Mouse (Mus musculus) ES-Bruce4 (cell line): ENCODE measurements at regions not wholly inside any gene's neighbourhood (a gene's known extent, or its start where the extent isn't known, plus 50 kb on each side); places are given as distances from the start of the nearest gene placed in this dataset.

Experiments
- H3K27ac ChIP-seq: 2 replicates; pipeline ENCODE4 v1.5.1; 2012; ENCODE audit warnings: low read length, inconsistent platforms; ENCODE audit not compliant: insufficient read depth
- H3K27me3 ChIP-seq: 2 replicates; pipeline ENCODE4 v1.6.1; 2012; ENCODE audit warnings: mild to moderate bottlenecking, low read length, inconsistent platforms; ENCODE audit not compliant: control insufficient read depth, poor library complexity, insufficient read depth, severe bottlenecking
- H3K36me3 ChIP-seq: 2 replicates; pipeline ENCODE4 v1.6.1; 2012; ENCODE audit warnings: inconsistent platforms, mild to moderate bottlenecking, low read length, moderate library complexity; ENCODE audit not compliant: control insufficient read depth, poor library complexity, insufficient read depth, severe bottlenecking
- H3K4me1 ChIP-seq: one replicate; pipeline ENCODE4 v1.8.1; 2011; ENCODE audit warnings: low read length; ENCODE audit not compliant: control insufficient read depth, insufficient read depth
- H3K4me3 ChIP-seq: 2 replicates; pipeline ENCODE4 v1.5.1; 2011; ENCODE audit warnings: low read depth, mild to moderate bottlenecking, low read length
- H3K9ac ChIP-seq: 2 replicates; pipeline ENCODE4 v1.6.1; 2012; ENCODE audit warnings: low read depth, mild to moderate bottlenecking, inconsistent platforms; ENCODE audit not compliant: poor library complexity, severe bottlenecking
- H3K9me3 ChIP-seq: replicated peaks from 2 replicates; pipeline ENCODE4 v1.6.1; 2012; ENCODE audit warnings: mild to moderate bottlenecking, low read length, inconsistent platforms; ENCODE audit not compliant: control insufficient read depth, poor library complexity, insufficient read depth, severe bottlenecking
- CTCF ChIP-seq: IDR thresholded peaks from one replicate; pipeline ENCODE4 v1.8.1; 2011; ENCODE audit warnings: low read depth, low read length
- EP300 ChIP-seq: IDR thresholded peaks from 2 replicates; pipeline ENCODE4 v1.6.1; 2011; ENCODE audit warnings: low read depth, low read length; ENCODE audit not compliant: insufficient read depth
- POLR2A ChIP-seq: IDR thresholded peaks from one replicate; pipeline ENCODE4 v1.8.1; 2011; ENCODE audit warnings: low read length; ENCODE audit not compliant: insufficient read depth

DNA sequence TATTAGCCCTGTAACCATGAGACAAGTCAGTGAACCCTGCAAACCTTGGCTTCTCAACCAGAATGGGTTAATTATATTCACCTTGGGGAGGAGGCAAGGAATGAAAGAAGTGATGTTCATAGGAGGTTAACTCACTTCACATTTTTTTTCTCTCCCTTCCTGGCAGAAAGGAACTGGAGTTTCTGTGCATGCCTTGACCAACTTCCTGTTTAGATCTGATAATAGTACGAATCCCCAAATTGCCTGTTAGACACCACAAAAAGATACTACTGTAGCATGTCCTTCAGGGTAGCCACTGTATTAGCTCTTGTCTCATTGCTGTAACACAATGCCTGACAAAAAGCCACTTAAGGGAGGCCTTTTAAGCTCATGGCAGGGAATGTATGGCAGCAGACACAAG, 218.4 kb upstream of the Jun start:
- Histone ChIP-seq H3K27me3 (no peaks in the 10 kb centered on the region), H3K4me3 (no peak overlapping the region), H3K9ac (no peak overlapping the region), H3K9me3 (no peaks in the 10 kb centered on the region), H3K36me3 (no peaks in the 10 kb centered on the region), H3K27ac (no peak overlapping the region), H3K4me1 (no peaks in the 10 kb centered on the region)
- TF ChIP-seq EP300 (no peak), POLR2A (no peak), CTCF (no peak)

DNA sequence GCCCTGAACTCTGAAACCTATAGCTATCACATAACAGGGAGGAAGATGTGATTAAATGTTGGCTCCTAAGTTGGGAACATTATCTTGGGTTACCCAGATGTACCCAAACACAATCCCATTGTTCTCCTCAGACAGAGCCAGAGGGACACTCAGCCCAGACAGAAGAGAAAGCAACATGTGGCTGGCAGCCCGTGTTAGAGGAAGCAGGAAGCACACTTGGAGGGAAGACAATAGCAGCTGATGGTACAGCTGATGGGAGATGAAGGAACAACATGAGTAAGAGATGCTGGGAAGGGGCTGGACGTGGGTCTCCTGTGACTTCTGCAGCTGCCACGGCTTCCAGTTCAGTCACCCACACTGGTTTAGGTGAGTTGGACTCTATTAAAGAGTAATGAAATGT, 224.2 kb upstream of the Jun start:
- Histone ChIP-seq H3K36me3 (no peaks in the 10 kb centered on the region), H3K9me3 (no peaks in the 10 kb centered on the region), H3K4me3 (no peak overlapping the region), H3K9ac (no peak overlapping the region), H3K27me3 (0 out of 2 replicates have a peak, but pooled peaks cover 1% of the 10 kb centered on the region), H3K27ac (no peak overlapping the region), H3K4me1 (no peaks in the 10 kb centered on the region)
- TF ChIP-seq EP300 (no peak), CTCF (no peak), POLR2A (no peak)

DNA sequence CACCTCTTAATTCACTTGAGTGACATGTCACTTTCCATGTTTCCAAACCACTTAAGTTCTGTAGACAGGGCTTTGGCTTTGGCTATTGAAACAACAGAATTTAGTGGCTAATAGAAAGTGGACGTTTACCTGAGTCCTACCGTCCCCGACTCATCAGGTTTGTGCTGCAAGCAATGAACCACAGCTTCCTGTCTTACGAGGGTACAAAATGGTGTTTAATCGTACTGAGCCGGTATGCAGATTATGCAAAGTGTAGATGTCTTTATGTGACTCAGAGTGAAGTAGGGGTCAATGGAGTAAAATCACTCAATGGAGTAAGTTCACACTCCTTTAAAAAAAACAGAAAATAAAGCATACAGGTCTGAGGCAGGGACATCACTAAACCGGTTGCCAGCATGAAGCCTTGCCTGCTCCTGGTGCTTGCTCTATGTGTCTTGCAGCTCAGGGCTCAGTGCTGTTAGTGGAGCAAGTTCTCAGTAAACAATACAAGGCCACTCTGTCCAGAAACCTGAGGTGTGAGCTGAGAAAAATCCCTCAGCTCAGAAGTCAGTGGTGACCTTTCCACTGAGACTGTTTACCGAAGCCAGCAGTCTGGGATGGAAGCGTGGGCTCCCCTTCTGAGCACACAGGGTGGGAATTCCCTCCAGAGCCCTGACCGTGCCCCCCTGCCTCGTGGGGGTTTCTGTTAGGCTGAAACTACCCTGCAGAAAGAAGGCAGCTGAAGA, 226.1 kb upstream of the Jun start:
- Histone ChIP-seq H3K4me3 (no peak overlapping the region), H3K4me1 (no peaks in the 10 kb centered on the region), H3K9me3 (no peaks in the 10 kb centered on the region), H3K36me3 (no peaks in the 10 kb centered on the region), H3K27ac (no peak overlapping the region), H3K9ac (no peak overlapping the region), H3K27me3 (0 out of 2 replicates have a peak, but pooled peaks cover 1% of the 10 kb centered on the region)
- TF ChIP-seq POLR2A (no peak), EP300 (no peak), CTCF (no peak)

DNA sequence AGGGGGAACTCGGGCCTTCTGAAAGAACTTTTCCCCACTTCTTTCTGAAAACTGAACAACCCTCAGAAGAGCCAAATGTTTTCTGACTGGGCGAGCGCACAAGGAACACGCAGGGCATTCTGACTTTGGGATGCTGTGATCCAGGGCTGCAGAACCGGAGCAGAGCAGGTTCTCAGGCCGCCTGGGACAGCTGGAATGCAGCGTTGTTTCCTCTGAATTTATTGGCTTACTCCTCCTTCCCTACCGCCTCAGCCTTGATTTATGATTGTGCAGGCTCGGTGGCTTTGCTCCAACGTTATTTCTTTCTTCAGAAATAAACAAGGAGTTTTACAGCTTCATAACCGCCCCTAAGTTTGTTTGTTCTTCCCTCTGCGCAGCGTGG, 226.7 kb upstream of the Jun start:
- Histone ChIP-seq H3K27me3 (0 out of 2 replicates have a peak, but pooled peaks cover 1% of the 10 kb centered on the region), H3K9ac (no peak overlapping the region)

DNA sequence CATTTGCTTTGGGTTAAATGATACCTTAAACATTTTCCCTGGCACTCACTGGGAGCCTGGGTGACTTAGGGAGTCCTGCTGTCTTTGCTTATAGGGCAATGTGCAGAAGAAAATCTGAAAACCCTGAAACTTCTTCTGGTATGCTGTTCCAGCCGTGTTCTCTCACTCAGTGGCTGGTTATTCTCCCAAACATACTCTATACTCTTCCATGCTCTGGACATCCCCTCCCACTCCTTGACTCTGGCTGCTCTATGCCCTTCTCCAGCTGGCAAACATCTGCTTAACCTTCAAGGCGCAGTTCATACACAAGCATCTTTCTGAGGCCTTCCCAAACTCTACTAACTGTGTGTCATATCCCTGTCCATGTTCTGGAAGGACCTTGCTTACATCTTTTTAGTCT, 227.2 kb upstream of the Jun start:
- TF ChIP-seq EP300 (no peak), CTCF (no peak), POLR2A (no peak)
- Histone ChIP-seq H3K36me3 (no peaks in the 10 kb centered on the region), H3K27me3 (0 out of 2 replicates have a peak, but pooled peaks cover 1% of the 10 kb centered on the region), H3K4me1 (no peaks in the 10 kb centered on the region), H3K27ac (no peak overlapping the region), H3K4me3 (no peak overlapping the region), H3K9me3 (no peaks in the 10 kb centered on the region), H3K9ac (no peak overlapping the region)

More for the DNA sequence above, 226.7 kb upstream of the Jun start:
- Histone ChIP-seq H3K36me3 (no peaks in the 10 kb centered on the region), H3K4me3 (0 out of 2 replicates have a peak overlapping the region, but pooled peaks have one; percentile 4), H3K4me1 (no peaks in the 10 kb centered on the region), H3K9me3 (no peaks in the 10 kb centered on the region), H3K27ac (no peak overlapping the region)
- TF ChIP-seq EP300 (no peak), CTCF (no peak), POLR2A (no peak)

DNA sequence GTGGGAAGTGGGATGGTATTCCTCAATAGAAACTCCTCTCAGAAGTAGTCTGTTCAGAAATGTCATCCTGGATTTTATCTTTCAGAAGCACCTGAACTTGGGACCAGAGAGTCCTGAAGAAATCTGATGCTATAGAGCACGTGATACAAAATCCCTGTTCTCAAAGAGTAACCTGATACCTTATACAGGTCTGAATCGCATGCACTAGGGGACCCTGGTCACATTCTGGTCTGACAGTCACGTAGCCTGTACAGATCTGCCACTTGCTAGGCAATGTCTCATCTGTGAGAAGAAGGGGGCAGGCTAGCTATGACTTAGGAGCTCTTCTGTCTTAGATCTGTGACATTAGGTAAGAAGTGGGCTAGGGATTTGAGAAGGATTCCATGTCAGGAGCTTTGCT, 230.1 kb upstream of the Jun start:
- no peaks in the 10 kb centered on the region for H3K9me3 ChIP-seq
- 0 out of 2 replicates have a peak, but pooled peaks cover 1% of the 10 kb centered on the region for H3K27me3 ChIP-seq
- no peak overlapping the region for H3K9ac ChIP-seq
- no peaks in the 10 kb centered on the region for H3K36me3 ChIP-seq
- no peak overlapping the region for H3K27ac ChIP-seq
- no peak overlapping the region for H3K4me3 ChIP-seq
- no peak for TF ChIP-seq CTCF
- no peak for TF ChIP-seq POLR2A
- no peak for TF ChIP-seq EP300
- no peaks in the 10 kb centered on the region for H3K4me1 ChIP-seq
